Mouse (Mus musculus): ENCODE measurements around the gene Hist1h2aa. TPM values are rescaled to one million over a fixed set of nuclear protein-coding genes. Genes with fewer than 3 reads are reported as not detected.

The Hist1h2aa gene
- polyA plus RNA-seq, 1 experiment from 2014 or later: not detected

DNA sequence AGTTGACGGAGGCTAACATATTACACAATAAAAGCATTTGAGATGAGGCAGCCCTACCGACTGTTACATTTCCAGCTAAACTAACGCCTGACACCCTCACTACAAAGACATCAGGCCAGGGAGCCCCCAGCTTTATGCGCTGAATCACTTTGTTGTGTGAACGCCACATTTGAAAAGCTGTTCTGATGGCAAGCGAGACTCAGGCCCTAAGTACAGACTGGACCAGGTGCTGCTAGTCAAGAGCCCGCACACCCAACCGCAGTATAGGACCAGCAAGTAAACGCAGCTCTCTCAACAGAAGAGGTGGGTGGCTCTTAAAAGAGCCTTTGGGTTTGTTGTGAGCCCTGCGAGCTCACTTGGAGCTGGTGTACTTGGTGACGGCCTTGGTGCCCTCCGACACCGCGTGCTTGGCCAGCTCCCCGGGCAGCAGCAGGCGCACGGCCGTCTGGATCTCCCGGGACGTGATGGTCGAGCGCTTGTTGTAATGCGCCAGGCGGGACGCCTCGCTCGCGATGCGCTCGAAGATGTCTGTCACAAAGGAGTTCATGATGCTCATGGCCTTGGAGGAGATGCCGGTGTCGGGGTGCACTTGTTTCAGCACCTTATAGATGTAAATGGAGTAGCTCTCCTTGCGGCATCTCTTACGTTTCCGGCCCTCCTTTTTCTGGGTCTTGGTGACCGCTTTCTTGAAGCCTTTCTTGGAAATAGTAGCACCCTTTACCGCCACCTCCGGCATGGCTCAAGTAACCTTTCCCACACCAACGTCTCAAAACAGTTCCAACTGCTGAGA, 646 bp upstream of the Hist1h2aa start, which contains the start of gene Hist1h2ba:
Hist1h2ba (minus strand) TSS at position 736 of the 790 bp plus-strand sequence.
- Histone ChIP-seq H3K9me3 (ENCODE audit: low read length) (no peaks in the 10 kb centered on the region), H3K27ac (ENCODE audit: low read length) (no peak within 1 kb of the TSS), H3K27me3 (replicated peaks; ENCODE audit: insufficient read depth, low read length) (no peaks in the 10 kb centered on the region), H3K36me3 (ENCODE audit: insufficient read depth, low read length) (no peaks in the 10 kb centered on the region), H3K9ac (replicated peaks; ENCODE audit: low read depth) (no peak within 1 kb of the TSS), H3K4me2 (replicated peaks; ENCODE audit: low read depth, low read length) (no peak within 1 kb of the TSS), H3K4me1 (ENCODE audit: insufficient read depth, low read depth, low read length) (no peaks in the 10 kb centered on the region), H3K4me3 (ENCODE audit: low read depth, low read length) (no peak within 1 kb of the TSS)
- DNase-seq (ENCODE audit: low spot score) (no peak), ATAC-seq (no peak)
- whole genome bisulfite sequencing: 90% methylated on average over 33 of the region's 39 CpGs
- TF ChIP-seq CTCF (IDR thresholded peaks at IDR 0.05) (no peak), EP300 (IDR thresholded peaks at IDR 0.05) (no peak)

DNA sequence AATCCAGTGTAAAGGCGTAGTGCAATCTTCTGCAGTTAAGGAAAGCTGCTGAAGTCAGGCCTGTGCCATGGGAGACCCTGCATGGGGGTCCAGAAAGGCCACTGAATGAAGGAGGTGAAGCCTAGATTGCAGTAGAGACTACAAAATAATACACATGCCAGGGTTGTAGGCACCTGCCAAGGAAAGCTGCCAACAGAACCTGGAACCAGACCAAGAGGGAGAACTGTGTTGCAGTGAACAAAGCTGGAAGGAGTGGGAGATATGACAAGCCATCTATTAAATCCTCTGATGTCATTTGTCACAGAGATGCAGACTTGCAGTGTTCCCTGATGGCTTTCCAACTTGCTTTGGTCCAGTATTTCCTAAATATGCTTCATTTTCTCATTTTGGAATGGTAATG, 4.4 kb downstream of the Hist1h2aa start:
- H3K27ac ChIP-seq (ENCODE audit: low read length): no peak overlapping the region
- no peaks in the 10 kb centered on the region for H3K4me1 ChIP-seq (ENCODE audit: insufficient read depth, low read depth, low read length)
- H3K4me2 ChIP-seq (replicated peaks; ENCODE audit: low read depth, low read length): no peak overlapping the region
- TF ChIP-seq EP300 (IDR thresholded peaks at IDR 0.05): no peak
- TF ChIP-seq CTCF (IDR thresholded peaks at IDR 0.05): no peak
- ATAC-seq (no peak), DNase-seq (ENCODE audit: low spot score) (no peak)
- no peak overlapping the region for H3K4me3 ChIP-seq (ENCODE audit: low read depth, low read length)
- H3K27me3 ChIP-seq (replicated peaks; ENCODE audit: insufficient read depth, low read length): no peaks in the 10 kb centered on the region
- no peak overlapping the region for H3K9ac ChIP-seq (replicated peaks; ENCODE audit: low read depth)
- 90% methylated on average over 1 of the region's 1 CpGs for WGBS
- no peaks in the 10 kb centered on the region for H3K36me3 ChIP-seq (ENCODE audit: insufficient read depth, low read length)
- no peaks in the 10 kb centered on the region for H3K9me3 ChIP-seq (ENCODE audit: low read length)

DNA sequence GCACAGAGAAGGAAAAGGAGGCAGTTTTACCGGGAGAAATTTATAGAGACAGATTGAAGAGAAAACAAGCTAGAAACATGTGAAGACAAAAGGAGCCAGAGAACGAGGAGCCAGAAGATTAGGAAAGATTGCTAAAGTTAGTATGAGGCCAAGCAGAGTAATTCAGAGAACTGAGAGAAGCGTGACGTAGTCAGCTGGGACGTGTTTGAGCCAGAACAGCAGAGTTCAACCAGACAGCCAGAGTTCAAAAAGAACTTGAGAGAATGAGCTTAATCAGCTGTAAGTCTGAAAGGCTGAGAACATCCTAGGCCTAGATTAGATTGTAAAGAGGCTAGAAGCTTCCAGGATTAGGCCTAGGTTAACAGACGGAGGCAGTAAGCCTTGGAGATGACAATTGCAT, 6.0 kb downstream of the Hist1h2aa start:
- Histone ChIP-seq H3K4me3 (ENCODE audit: low read depth, low read length) (no peak overlapping the region), H3K9ac (replicated peaks; ENCODE audit: low read depth) (no peak overlapping the region), H3K27me3 (replicated peaks; ENCODE audit: insufficient read depth, low read length) (no peaks in the 10 kb centered on the region), H3K4me2 (replicated peaks; ENCODE audit: low read depth, low read length) (no peak overlapping the region), H3K9me3 (ENCODE audit: low read length) (no peaks in the 10 kb centered on the region), H3K4me1 (ENCODE audit: insufficient read depth, low read depth, low read length) (no peaks in the 10 kb centered on the region), H3K27ac (ENCODE audit: low read length) (no peak overlapping the region), H3K36me3 (ENCODE audit: insufficient read depth, low read length) (no peaks in the 10 kb centered on the region)
- TF ChIP-seq CTCF (IDR thresholded peaks at IDR 0.05) (no peak), EP300 (IDR thresholded peaks at IDR 0.05) (no peak)
- ATAC-seq: peak; percentile 78
- 55% methylated on average over 6 of the region's 6 CpGs for WGBS
- DNase-seq (ENCODE audit: low spot score): peak; percentile 80

DNA sequence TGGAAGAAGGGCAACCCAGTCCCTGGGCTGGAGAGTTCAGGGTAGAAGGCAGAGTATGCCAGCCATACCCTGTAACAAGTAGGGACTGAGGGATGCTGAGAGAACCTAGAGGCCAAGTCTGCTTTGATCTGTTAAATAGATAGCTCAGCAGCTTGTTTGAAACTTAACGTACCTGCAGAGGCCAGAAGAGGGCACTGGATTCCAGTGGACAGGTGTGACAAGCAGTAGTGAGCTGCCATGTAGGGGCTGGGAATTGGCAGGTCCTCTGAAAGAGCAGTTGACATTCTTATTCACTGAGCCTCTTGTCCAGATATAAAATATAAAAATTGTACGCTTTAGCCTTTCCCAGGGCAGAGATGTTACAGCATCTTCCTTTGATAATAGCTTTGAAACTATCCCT, 8.6 kb downstream of the Hist1h2aa start:
- Histone ChIP-seq H3K36me3 (ENCODE audit: insufficient read depth, low read length) (no peaks in the 10 kb centered on the region), H3K4me1 (ENCODE audit: insufficient read depth, low read depth, low read length) (no peaks in the 10 kb centered on the region), H3K4me3 (ENCODE audit: low read depth, low read length) (no peak overlapping the region), H3K9ac (replicated peaks; ENCODE audit: low read depth) (no peak overlapping the region), H3K4me2 (replicated peaks; ENCODE audit: low read depth, low read length) (no peak overlapping the region), H3K27me3 (replicated peaks; ENCODE audit: insufficient read depth, low read length) (no peaks in the 10 kb centered on the region), H3K9me3 (ENCODE audit: low read length) (no peaks in the 10 kb centered on the region), H3K27ac (ENCODE audit: low read length) (no peak overlapping the region)
- DNase-seq (ENCODE audit: low spot score): peak; percentile 6
- TF ChIP-seq CTCF (IDR thresholded peaks at IDR 0.05) (peak; percentile 39), EP300 (IDR thresholded peaks at IDR 0.05) (no peak)
- no peak for ATAC-seq
- WGBS: 51% methylated on average over 2 of the region's 2 CpGs

DNA sequence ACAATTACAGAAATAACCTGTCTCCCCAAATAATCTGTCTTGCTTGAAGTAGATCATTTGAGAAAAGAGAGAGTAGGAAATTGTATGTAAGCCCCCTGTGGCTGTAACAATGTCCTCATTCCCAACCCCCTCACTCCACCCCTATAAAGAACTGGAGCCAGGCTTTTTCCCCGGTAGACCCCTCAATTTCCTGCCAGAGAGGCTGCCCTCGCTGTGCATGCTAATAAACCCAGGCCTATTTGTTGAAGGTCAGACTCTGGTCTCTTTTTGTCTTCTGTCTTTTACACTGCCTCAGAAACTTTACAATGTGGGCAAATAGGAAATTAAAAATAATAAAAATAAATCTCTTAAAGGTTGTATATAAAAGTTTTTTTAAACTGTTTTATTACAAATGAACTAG, 12.0 kb downstream of the Hist1h2aa start:
- H3K4me3 ChIP-seq (ENCODE audit: low read depth, low read length): no peak overlapping the region
- no peak overlapping the region for H3K27ac ChIP-seq (ENCODE audit: low read length)
- H3K9me3 ChIP-seq (ENCODE audit: low read length): no peaks in the 10 kb centered on the region
- no peak overlapping the region for H3K4me2 ChIP-seq (replicated peaks; ENCODE audit: low read depth, low read length)
- TF ChIP-seq EP300 (IDR thresholded peaks at IDR 0.05): no peak
- TF ChIP-seq CTCF (IDR thresholded peaks at IDR 0.05): no peak
- no peak for ATAC-seq
- DNase-seq (ENCODE audit: low spot score): no peak
- no peaks in the 10 kb centered on the region for H3K36me3 ChIP-seq (ENCODE audit: insufficient read depth, low read length)
- no peaks in the 10 kb centered on the region for H3K27me3 ChIP-seq (replicated peaks; ENCODE audit: insufficient read depth, low read length)
- 34% methylated on average over 2 of the region's 2 CpGs for WGBS
- H3K9ac ChIP-seq (replicated peaks; ENCODE audit: low read depth): no peak overlapping the region
- no peaks in the 10 kb centered on the region for H3K4me1 ChIP-seq (ENCODE audit: insufficient read depth, low read depth, low read length)

DNA sequence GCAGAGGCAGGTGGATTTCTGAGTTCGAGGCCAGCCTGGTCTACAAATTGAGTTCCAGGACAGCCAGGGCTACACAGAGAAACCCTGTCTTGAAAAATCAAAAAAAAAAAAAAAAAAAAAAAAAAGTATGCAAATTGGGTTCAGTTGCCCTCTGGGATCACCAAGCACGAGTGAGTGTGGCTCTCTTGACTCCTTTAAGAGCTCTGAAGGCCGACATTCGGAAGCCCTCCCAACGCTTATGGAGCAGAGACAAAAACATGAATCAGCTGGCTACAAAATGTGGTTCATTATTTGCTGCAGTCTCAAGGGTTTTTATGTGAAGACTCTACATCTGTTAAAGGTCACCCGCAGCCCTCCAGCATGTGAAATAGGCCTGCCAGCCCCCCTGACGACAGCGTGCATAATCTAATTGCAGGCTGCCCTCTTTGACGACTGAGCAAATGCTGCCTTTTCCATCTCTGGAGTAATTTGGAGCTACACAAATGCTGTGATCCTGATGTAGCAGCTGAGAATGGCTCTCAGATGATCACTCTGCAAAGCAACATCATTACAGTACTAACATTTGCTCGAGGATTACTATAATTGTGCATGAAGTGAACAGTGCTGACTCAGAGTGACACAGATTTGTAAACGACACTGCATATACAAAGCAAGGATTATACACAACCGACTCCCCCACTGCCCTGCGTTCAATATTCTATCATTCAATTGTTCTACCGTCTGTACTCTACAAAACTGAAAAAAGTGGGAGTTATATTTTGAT, 15.4 kb downstream of the Hist1h2aa start:
- Histone ChIP-seq H3K9ac (replicated peaks; ENCODE audit: low read depth) (no peak overlapping the region), H3K4me3 (ENCODE audit: low read depth, low read length) (no peak overlapping the region), H3K9me3 (ENCODE audit: low read length) (no peaks in the 10 kb centered on the region), H3K27me3 (replicated peaks; ENCODE audit: insufficient read depth, low read length) (no peaks in the 10 kb centered on the region), H3K27ac (ENCODE audit: low read length) (no peak overlapping the region), H3K36me3 (ENCODE audit: insufficient read depth, low read length) (no peaks in the 10 kb centered on the region), H3K4me2 (replicated peaks; ENCODE audit: low read depth, low read length) (no peak overlapping the region), H3K4me1 (ENCODE audit: insufficient read depth, low read depth, low read length) (no peaks in the 10 kb centered on the region)
- 64% methylated on average over 14 of the region's 14 CpGs for WGBS
- ATAC-seq (no peak), DNase-seq (ENCODE audit: low spot score) (no peak)
- TF ChIP-seq CTCF (IDR thresholded peaks at IDR 0.05) (no peak), EP300 (IDR thresholded peaks at IDR 0.05) (no peak)
